Mouse (Mus musculus) lung, adult 2 months (tissue): ENCODE measurements around the gene Cbs. TPM values are rescaled to one million over a fixed set of nuclear protein-coding genes. Genes with fewer than 3 reads are reported as not detected.

Source experiments
- DNase-seq: peaks from one replicate; pipeline ENCODE4 v3.0.0; 2022
- H3K4me1 ChIP-seq: fragments of 200-500 bp; 2 replicates; pipeline ENCODE4 v1.6.1; 2011; ENCODE audit warnings: low read length; ENCODE audit not compliant: control insufficient read depth, insufficient read depth
- H3K4me3 ChIP-seq: fragments of 200-500 bp; replicated peaks from 2 replicates; pipeline ENCODE3; 2011; ENCODE audit warnings: low read depth, mild to moderate bottlenecking, control low read depth, low read length; ENCODE audit errors: extremely low read depth
- CTCF ChIP-seq: fragments of 200-500 bp; IDR thresholded peaks from 2 replicates; pipeline ENCODE4 v1.5.1; 2011; ENCODE audit warnings: mild to moderate bottlenecking, low read length, control low read depth; ENCODE audit not compliant: insufficient read depth
- POLR2A ChIP-seq: fragments of 200-500 bp; IDR thresholded peaks from 2 replicates; pipeline ENCODE4 v1.6.1; 2011; ENCODE audit warnings: low read depth, mild to moderate bottlenecking, control low read depth, low read length, borderline replicate concordance; ENCODE audit errors: extremely low read depth
- WGBS: fragments of 180-500 bp; shearing (Covaris S2); methylation state at CpG from one replicate; pipeline ENCODE4 v1.1.7; 2018; 5-methylcytosine and 5-hydroxymethylcytosine counted together
- polyA plus RNA-seq: library from polyadenylated mRNA; depleted of rRNA; stranded (reverse); fragments of >200 nt; gene quantifications from 2 replicates; pipeline ENCODE4 v1.2.3, GENCODE M21; 2012; rRNA removed

Gene Cbs
- 5.5 and 6.3 TPM in 2 replicates for polyA plus RNA-seq

GRCm38 (mm10) chr17:31636942-31637811, at the start of gene Cbs:
TSS of gene Cbs (minus strand) at chr17:31637238.
- TF ChIP-seq POLR2A (peak; percentile 62; the same call in 1 of the 2 replicates), CTCF (no peak)
- peak; percentile 73 for DNase-seq
- H3K4me1 ChIP-seq: peaks cover 4% of the 10 kb centered on the region
- 4% methylated on average over 57 of the region's 61 CpGs for WGBS
- H3K4me3 ChIP-seq: peak within 1 kb of the TSS; percentile 58

- 25% methylated on average over 3 of the region's 3 CpGs for WGBS
- TF ChIP-seq CTCF: no peak
- no peak for TF ChIP-seq POLR2A
- DNase-seq: peak; percentile 23
- Histone ChIP-seq H3K4me3 (no peak overlapping the region), H3K4me1 (peaks cover 5% of the 10 kb centered on the region)
Observed at GRCm38 (mm10) chr17:31686225-31686564, 49.2 kb upstream of the Cbs start.

- TF ChIP-seq CTCF (peak; percentile 89), POLR2A (no peak)
- peak; percentile 82 for DNase-seq
- peaks cover 5% of the 10 kb centered on the region for H3K4me1 ChIP-seq
- WGBS: 13% methylated on average over 17 of the region's 17 CpGs
- H3K4me3 ChIP-seq: no peak overlapping the region
Observed at GRCm38 (mm10) chr17:31685514-31686224, 48.6 kb upstream of the Cbs start.

- DNase-seq: no peak
- Histone ChIP-seq H3K4me3 (no peak overlapping the region), H3K4me1 (no peaks in the 10 kb centered on the region)
- WGBS: 61% methylated on average over 2 of the region's 2 CpGs
- TF ChIP-seq POLR2A (no peak), CTCF (no peak)
Observed at GRCm38 (mm10) chr17:31680450-31680849, 43.4 kb upstream of the Cbs start.

GRCm38 (mm10) chr17:31677507-31677906, 40.5 kb upstream of the Cbs start, which contains the start of gene Cryaa:
TSS of gene Cryaa (plus strand) at chr17:31677807.
- Histone ChIP-seq H3K4me1 (no peaks in the 10 kb centered on the region), H3K4me3 (no peak within 1 kb of the TSS)
- 72% methylated on average over 8 of the region's 8 CpGs for WGBS
- TF ChIP-seq POLR2A (no peak), CTCF (no peak)
- no peak for DNase-seq

- 62% methylated on average over 1 of the region's 1 CpGs for WGBS
- H3K4me3 ChIP-seq: no peak overlapping the region
- TF ChIP-seq CTCF: no peak
- TF ChIP-seq POLR2A: no peak
- H3K4me1 ChIP-seq: no peaks in the 10 kb centered on the region
- no peak for DNase-seq
Observed at GRCm38 (mm10) chr17:31674426-31674825, 37.4 kb upstream of the Cbs start.

GRCm38 (mm10) chr17:31672279-31672678, 35.2 kb upstream of the Cbs start:
- H3K4me3 ChIP-seq: no peak overlapping the region
- no peaks in the 10 kb centered on the region for H3K4me1 ChIP-seq
- no peak for DNase-seq
- WGBS: 75% methylated on average over 12 of the region's 12 CpGs
- TF ChIP-seq POLR2A (no peak), CTCF (no peak)

GRCm38 (mm10) chr17:31671698-31672097, 34.7 kb upstream of the Cbs start:
- no peak for DNase-seq
- Histone ChIP-seq H3K4me1 (no peaks in the 10 kb centered on the region), H3K4me3 (no peak overlapping the region)
- WGBS: 76% methylated on average over 8 of the region's 8 CpGs
- TF ChIP-seq CTCF (no peak), POLR2A (no peak)

GRCm38 (mm10) chr17:31670163-31670562, 33.1 kb upstream of the Cbs start:
- DNase-seq: no peak
- H3K4me3 ChIP-seq: no peak overlapping the region
- WGBS: 65% methylated on average over 11 of the region's 11 CpGs
- TF ChIP-seq POLR2A (no peak), CTCF (no peak)
- H3K4me1 ChIP-seq: no peaks in the 10 kb centered on the region

- no peak for DNase-seq
- 56% methylated on average over 9 of the region's 9 CpGs for WGBS
- no peak for TF ChIP-seq POLR2A
- TF ChIP-seq CTCF: no peak
- no peaks in the 10 kb centered on the region for H3K4me1 ChIP-seq
- H3K4me3 ChIP-seq: no peak overlapping the region
Observed at GRCm38 (mm10) chr17:31668306-31668705, 31.3 kb upstream of the Cbs start.
